Mouse (Mus musculus) embryonic fibroblast, embryonic 13.5 days (primary cell): ENCODE measurements around the gene Vmn2r85. TPM values are rescaled to one million over a fixed set of nuclear protein-coding genes. Genes with fewer than 3 reads are reported as not detected.

Experiments used
- H3K27ac ChIP-seq: 2 replicates; pipeline ENCODE4 v1.5.1; 2012; ENCODE audit warnings: low read length, control low read depth, inconsistent platforms; ENCODE audit not compliant: insufficient read depth
- H3K4me1 ChIP-seq: 2 replicates; pipeline ENCODE4 v1.6.1; 2011; ENCODE audit warnings: low read length; ENCODE audit not compliant: control insufficient read depth, insufficient read depth
- H3K4me3 ChIP-seq: 2 replicates; pipeline ENCODE4 v1.5.1; 2011; ENCODE audit warnings: mild to moderate bottlenecking, control low read depth, low read length; ENCODE audit not compliant: insufficient read depth
- CTCF ChIP-seq: IDR thresholded peaks from 2 replicates; pipeline ENCODE4 v1.5.1; 2011; ENCODE audit warnings: mild to moderate bottlenecking, control low read depth, low read length, moderate library complexity, borderline replicate concordance; ENCODE audit not compliant: insufficient read depth
- POLR2A ChIP-seq: IDR thresholded peaks from 2 replicates; pipeline ENCODE4 v1.6.1; 2011; ENCODE audit warnings: low read depth, mild to moderate bottlenecking, control low read depth, low read length, moderate library complexity
- polyA plus RNA-seq: library from polyadenylated mRNA; stranded (reverse); fragments of >200 nt; gene quantifications from 2 replicates; pipeline ENCODE4 v1.2.4, GENCODE M21; 2011; ENCODE audit warnings: low read depth; ENCODE audit not compliant: missing spikeins, insufficient read length

Vmn2r85 gene
- polyA plus RNA-seq, 1 experiment, result not detected

DNA sequence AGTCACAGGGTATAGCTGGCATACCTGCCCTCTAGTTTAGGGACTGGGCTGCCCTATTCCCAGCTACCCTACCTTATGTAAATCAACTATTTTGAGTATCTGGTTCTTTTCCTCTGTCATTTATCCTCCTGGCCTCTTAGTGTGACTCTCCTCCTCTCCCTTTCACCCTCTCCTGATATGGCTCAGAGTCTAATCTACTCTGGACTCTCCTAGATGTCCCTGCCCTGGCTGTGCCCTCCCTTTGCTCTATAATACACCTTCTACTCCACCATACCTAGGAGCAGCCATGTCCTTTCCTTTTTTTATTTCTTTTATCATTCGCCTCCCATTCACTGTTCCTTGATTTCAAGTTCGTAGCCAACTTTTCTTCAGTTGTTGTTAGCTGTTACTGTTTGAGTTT is 54.4 kb downstream of the Vmn2r85 start:
- Histone ChIP-seq H3K4me1 (no peaks in the 10 kb centered on the region), H3K27ac (no peak overlapping the region), H3K4me3 (no peak overlapping the region)
- TF ChIP-seq CTCF (no peak), POLR2A (no peak)

DNA sequence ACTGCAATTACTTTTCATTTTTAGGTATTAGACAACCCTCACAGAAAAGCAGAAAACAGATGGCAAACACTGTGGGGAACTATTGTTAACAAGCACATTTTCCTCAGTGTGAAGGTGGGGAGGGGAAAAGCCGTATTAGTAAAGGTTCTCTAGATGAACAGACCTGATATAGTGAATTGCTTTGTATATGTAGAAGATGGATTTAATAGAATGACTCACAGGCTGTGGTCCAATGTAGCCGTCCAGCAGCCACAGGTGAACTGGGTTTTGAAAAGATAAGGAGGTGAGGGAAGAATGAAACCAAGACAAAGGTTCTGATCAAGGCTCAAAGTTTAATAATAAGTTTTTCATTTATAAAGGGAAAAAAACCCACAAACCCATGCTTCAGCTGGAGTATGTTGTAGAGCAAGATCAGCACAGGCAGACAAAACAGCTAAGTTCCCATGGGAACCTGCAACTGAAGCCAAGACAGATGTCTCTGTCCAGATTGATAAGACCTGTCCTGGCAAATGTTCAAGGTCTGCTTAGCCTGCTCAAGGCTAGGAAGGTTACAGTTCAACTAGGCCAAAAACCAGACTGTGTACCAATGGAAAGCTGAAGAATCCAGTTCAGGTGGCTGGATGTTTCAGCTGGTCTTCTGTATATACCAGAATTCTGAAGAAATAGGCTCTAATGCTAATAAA is 56.9 kb downstream of the Vmn2r85 start:
- H3K4me1 ChIP-seq, result no peaks in the 10 kb centered on the region
- no peak overlapping the region for H3K27ac ChIP-seq
- H3K4me3 ChIP-seq, result no peak overlapping the region
- TF ChIP-seq POLR2A (no peak), CTCF (no peak)

DNA sequence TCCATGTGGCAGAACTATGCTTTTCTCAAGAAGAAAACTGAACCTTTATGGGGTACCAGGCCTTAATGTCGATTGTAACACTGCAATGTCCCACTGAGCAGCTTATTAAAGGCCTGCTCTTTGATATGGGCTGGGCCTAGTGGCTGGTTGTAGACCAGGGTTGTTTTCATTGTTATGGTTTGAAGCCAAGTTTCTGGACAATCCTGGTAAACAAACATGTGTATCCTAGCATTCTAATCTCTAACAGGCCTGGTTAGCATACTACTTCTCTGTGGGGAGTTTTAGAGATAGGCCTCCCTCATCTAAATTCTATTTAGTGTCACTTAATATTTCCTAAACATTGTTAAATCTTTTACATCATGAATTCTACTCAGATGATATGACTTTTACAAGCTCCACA is 57.9 kb downstream of the Vmn2r85 start:
- H3K4me1 ChIP-seq, result no peaks in the 10 kb centered on the region
- TF ChIP-seq POLR2A (no peak), CTCF (no peak)
- no peak overlapping the region for H3K4me3 ChIP-seq
- H3K27ac ChIP-seq, result no peak overlapping the region

DNA sequence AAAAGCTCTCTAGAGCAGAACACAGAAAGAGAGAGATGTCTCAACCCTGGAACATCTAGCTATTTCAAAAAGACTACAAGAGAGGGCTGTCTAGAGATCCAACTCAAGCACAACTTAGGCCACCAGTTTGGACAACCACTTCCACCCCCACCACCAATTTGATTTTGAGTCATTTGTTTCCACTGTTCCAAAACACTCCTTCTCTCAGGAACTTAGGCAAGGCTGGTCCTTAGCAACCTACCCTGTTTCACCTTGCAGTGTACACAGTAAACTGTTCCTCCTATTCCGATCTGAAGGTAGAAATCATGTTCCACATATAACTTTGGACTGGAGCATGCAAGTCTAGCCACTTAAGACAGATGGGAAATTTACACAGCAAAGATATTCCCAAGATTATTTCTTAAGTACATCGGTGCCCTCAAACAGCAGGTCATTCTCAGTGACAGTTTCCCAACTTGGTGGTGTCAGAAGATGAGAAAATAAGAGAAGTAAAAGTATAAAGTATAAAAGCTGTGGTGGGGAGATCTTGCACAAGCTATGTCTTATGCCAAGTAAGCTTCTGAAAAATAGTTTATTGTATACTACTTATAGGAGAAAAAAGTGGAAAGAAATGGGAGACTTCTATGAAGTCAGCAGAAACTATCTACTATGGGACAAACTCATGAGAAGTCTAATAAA is 59.4 kb downstream of the Vmn2r85 start:
- no peaks in the 10 kb centered on the region for H3K4me1 ChIP-seq
- TF ChIP-seq CTCF (no peak), POLR2A (no peak)
- H3K4me3 ChIP-seq, result no peak overlapping the region
- H3K27ac ChIP-seq, result no peak overlapping the region

DNA sequence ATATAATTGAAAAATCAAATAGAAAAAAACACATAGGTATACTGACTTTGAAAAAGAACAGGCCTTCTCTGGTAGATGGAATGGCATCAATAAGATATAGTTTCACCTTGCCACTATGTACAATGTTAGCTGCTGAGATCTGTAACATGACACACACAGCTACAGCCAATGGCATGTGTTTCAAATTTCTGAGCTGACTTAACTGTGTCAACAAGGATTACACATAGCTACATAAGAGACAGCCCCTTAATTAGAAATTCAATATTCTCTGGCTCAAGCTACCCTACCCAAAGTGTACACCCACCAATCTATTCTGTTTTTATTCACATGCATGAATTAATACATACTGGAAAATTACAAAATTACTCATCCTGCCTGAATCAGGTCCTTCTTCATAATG is 61.1 kb downstream of the Vmn2r85 start:
- TF ChIP-seq POLR2A (no peak), CTCF (no peak)
- no peak overlapping the region for H3K4me3 ChIP-seq
- no peak overlapping the region for H3K27ac ChIP-seq
- no peaks in the 10 kb centered on the region for H3K4me1 ChIP-seq

DNA sequence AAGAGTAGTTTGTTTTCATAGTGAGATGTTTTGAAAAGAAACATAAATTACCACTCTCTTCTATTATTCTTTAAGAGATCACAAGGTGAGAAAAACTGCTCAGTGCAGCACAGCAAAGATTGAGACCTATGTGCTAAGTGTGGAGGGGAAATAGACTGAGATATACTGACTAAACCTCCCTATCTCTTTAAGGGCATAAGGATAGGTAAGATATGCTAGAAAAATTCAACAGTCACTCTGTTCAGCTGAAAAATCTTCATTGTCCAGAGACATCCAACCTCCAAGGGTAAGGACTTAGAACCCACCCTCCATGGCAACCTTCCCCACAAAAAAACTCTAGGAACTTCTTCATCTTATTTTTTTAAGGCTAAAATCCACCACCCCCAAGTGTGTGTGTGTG is 64.7 kb downstream of the Vmn2r85 start:
- no peak overlapping the region for H3K4me3 ChIP-seq
- TF ChIP-seq CTCF (no peak), POLR2A (no peak)
- no peaks in the 10 kb centered on the region for H3K4me1 ChIP-seq
- H3K27ac ChIP-seq, result no peak overlapping the region

Other genes with a start within 250 kb of the Vmn2r85 start
- not detected in 2 replicates for gene Olfr826, start 245.5 kb downstream of the Vmn2r85 start, polyA plus RNA-seq
- not detected in 2 replicates for gene Olfr827, start 215.3 kb downstream of the Vmn2r85 start, polyA plus RNA-seq
- gene Neurod4, start 149.5 kb downstream of the Vmn2r85 start, polyA plus RNA-seq, result not detected in 2 replicates
- not detected in 2 replicates for gene Tespa1, start 106.8 kb downstream of the Vmn2r85 start, polyA plus RNA-seq
- not detected in 2 replicates for gene Vmn2r84, start 35.4 kb downstream of the Vmn2r85 start, polyA plus RNA-seq
- gene Vmn2r86, start 26.3 kb upstream of the Vmn2r85 start, polyA plus RNA-seq, result not detected in 2 replicates
- gene Vmn2r87, start 67.7 kb upstream of the Vmn2r85 start, polyA plus RNA-seq, result not detected in 2 replicates